ENCODE assay signal across 20 mouse cellular contexts in the genomic region with DNA sequence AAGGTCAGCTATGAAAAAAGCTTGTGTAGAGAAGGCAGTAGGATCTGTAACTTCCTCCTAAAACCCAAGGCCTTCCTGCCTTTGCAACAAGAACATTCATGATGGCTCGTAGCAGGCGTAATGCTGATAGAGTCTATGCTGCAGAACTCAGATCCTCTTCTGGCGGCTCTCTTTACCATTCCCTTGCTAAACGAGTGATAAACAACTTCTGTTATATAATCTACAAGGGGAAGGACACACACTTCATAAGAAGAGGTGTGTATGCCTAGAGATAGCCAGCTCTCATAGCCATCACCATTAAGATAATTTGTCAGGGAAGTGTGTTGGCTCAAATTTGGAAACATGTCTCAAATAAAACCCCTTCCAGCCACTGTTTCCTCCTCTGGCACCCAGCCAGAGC.
A peak's percentile ranks its signal among the peaks of the same experiment; 100 is the strongest.
DNase-seq lines count a peak whose midpoint lies in the region; ATAC-seq and TF ChIP-seq lines count a peak whose summit lies in the region.
"Had no signal": no experiment of that assay in that cellular context is flagged by ENCODE, and none has a peak within 500 bp of the region (broad histone marks: within the 10 kb centered on the region; RNA-seq: fewer than 3 reads in every experiment).

No protein-coding gene starts in this region.

- H3K36me3 ChIP-seq in liver, postnatal 0 days (replicated peaks; ENCODE audit: insufficient read depth, low read length), result no peaks in the 10 kb centered on the region
- H3K36me3 ChIP-seq in hindbrain, embryonic 13.5 days, result no peaks in the 10 kb centered on the region
- H3K36me3 ChIP-seq: embryonic facial prominence, embryonic 12.5 days; embryonic facial prominence, embryonic 15.5 days; forebrain, embryonic 15.5 days; hindbrain, embryonic 12.5 days had no signal

- no peak for TF ChIP-seq CTCF in liver, postnatal 0 days (IDR thresholded peaks at IDR 0.05; ENCODE audit: low read depth)

- H3K4me3 ChIP-seq in liver, postnatal 0 days (ENCODE audit: low read depth, low read length), result no peak overlapping the region
- no peak overlapping the region for H3K4me3 ChIP-seq in hindbrain, embryonic 13.5 days
- H3K4me3 ChIP-seq: embryonic facial prominence, embryonic 12.5 days; embryonic facial prominence, embryonic 15.5 days; forebrain, embryonic 15.5 days; heart, adult 2 months; hindbrain, embryonic 12.5 days had no signal

- no peak overlapping the region for H3K9ac ChIP-seq in liver, postnatal 0 days (replicated peaks)
- H3K9ac ChIP-seq in hindbrain, embryonic 13.5 days, result no peak overlapping the region
- H3K9ac ChIP-seq: embryonic facial prominence, embryonic 12.5 days; embryonic facial prominence, embryonic 15.5 days; forebrain, embryonic 15.5 days; hindbrain, embryonic 12.5 days had no signal

- H3K4me2 ChIP-seq in liver, postnatal 0 days (ENCODE audit: low read depth, low read length), result no peak overlapping the region
- H3K4me2 ChIP-seq in hindbrain, embryonic 13.5 days, result no peak overlapping the region
- H3K4me2 ChIP-seq: embryonic facial prominence, embryonic 12.5 days; embryonic facial prominence, embryonic 15.5 days; forebrain, embryonic 15.5 days; heart, embryonic 11.5 days; hindbrain, embryonic 12.5 days had no signal

- TF ChIP-seq EP300 in liver, postnatal 0 days (IDR thresholded peaks at IDR 0.05; ENCODE audit: low read depth), result peak; percentile 36; the same call in 1 of the 2 replicates

- WGBS in liver, postnatal 0 days (ENCODE audit: insufficient replicate concordance), result 48% methylated on average over 4 of the region's 4 CpGs
- 94% methylated on average over 4 of the region's 4 CpGs for WGBS in hindbrain, embryonic 13.5 days

- no peak for ATAC-seq in liver, postnatal 0 days
- peak; percentile 48 for ATAC-seq in common myeloid progenitor, adult 5-6 weeks (replicated peaks; ENCODE audit: low read depth, poor library complexity, severe bottlenecking)
- ATAC-seq in hindbrain, embryonic 13.5 days (ENCODE audit: low FRiP score), result no peak
- ATAC-seq: forebrain, embryonic 15.5 days; hindbrain, embryonic 16.5 days had no signal

- DNase-seq in cerebellum, postnatal 10 days, result peak; percentile 11 to 16
- no peak for DNase-seq in cerebellum, postnatal 36 days
- DNase-seq in liver, postnatal 0 days, result no peak
- DNase-seq in liver, result no peak
- DNase-seq in yolk sac, embryonic 10.5 days (ENCODE audit: low spot score), result no peak
- DNase-seq: adrenal gland, adult 2 months; adrenal gland, postnatal 14 days; cerebellum, adult 11 months; cerebellum, adult 2 months; cerebellum, adult 9-11 months; gastrocnemius, postnatal 25 days; heart, adult 2 months had no signal

- H3K27ac ChIP-seq in liver, postnatal 0 days (ENCODE audit: low read depth), result no peak overlapping the region
- H3K27ac ChIP-seq in hindbrain, embryonic 13.5 days, result no peak overlapping the region
- H3K27ac ChIP-seq: embryonic facial prominence, embryonic 12.5 days; embryonic facial prominence, embryonic 15.5 days; forebrain, embryonic 15.5 days; heart, adult 2 months; hindbrain, embryonic 12.5 days had no signal

- H3K27me3 ChIP-seq in liver, postnatal 0 days (ENCODE audit: insufficient read depth, low read length), result no peaks in the 10 kb centered on the region
- H3K27me3 ChIP-seq in hindbrain, embryonic 13.5 days, result no peaks in the 10 kb centered on the region
- H3K27me3 ChIP-seq: embryonic facial prominence, embryonic 12.5 days; embryonic facial prominence, embryonic 15.5 days; forebrain, embryonic 15.5 days; hindbrain, embryonic 12.5 days had no signal

- no peaks in the 10 kb centered on the region for H3K9me3 ChIP-seq in liver, postnatal 0 days (ENCODE audit: low read length)
- no peaks in the 10 kb centered on the region for H3K9me3 ChIP-seq in hindbrain, embryonic 13.5 days
- H3K9me3 ChIP-seq: embryonic facial prominence, embryonic 12.5 days; embryonic facial prominence, embryonic 15.5 days; forebrain, embryonic 15.5 days; hindbrain, embryonic 12.5 days had no signal

- H3K4me1 ChIP-seq in liver, postnatal 0 days (ENCODE audit: insufficient read depth), result no peaks in the 10 kb centered on the region
- H3K4me1 ChIP-seq in hindbrain, embryonic 13.5 days (replicated peaks), result no peaks in the 10 kb centered on the region
- H3K4me1 ChIP-seq: embryonic facial prominence, embryonic 12.5 days; embryonic facial prominence, embryonic 15.5 days; forebrain, embryonic 15.5 days; hindbrain, embryonic 12.5 days had no signal

Comparison
In these comparisons a context has a peak if more than half of its experiments do, and no peak if none do; other contexts are left out.
1. DNase-seq: peak in cerebellum, postnatal 10 days (2 of 2); none in cerebellum, postnatal 36 days (0 of 2), liver, postnatal 0 days (single experiment), liver (single experiment) and yolk sac, embryonic 10.5 days (single experiment).